Mouse (Mus musculus): ENCODE data around the gene C87977.
"Not testable (repeated sequence)": the region's sequence is repeated elsewhere in the genome, so short reads cannot be mapped to it uniquely, and the experiment has no call there.

Gene C87977

DNA sequence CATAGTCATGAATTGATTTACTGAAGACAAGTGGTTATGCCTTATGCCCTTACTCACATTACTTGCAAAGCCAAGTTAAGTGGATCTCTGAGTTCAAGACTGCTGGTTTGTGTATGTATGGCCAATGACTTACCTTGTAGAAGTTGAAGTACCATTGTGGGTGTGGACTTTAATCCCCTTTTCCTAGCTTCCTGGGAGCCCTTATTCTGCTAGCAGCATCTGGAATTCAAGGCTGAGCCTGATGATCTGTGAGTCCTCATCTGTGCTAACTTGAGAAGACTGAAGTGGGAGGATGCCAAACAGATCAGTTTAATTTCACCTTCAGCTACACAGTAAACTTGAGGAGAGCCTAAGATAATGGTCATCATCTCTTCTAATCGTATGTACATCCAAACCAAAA lies at the start of gene C87977:
Gene C87977 (minus strand): TSS at position 101 of the 400 bp plus-strand sequence.
- DNase-seq (ENCODE audit: extremely low spot score, low read depth, low spot score): not testable (repeated sequence)

DNA sequence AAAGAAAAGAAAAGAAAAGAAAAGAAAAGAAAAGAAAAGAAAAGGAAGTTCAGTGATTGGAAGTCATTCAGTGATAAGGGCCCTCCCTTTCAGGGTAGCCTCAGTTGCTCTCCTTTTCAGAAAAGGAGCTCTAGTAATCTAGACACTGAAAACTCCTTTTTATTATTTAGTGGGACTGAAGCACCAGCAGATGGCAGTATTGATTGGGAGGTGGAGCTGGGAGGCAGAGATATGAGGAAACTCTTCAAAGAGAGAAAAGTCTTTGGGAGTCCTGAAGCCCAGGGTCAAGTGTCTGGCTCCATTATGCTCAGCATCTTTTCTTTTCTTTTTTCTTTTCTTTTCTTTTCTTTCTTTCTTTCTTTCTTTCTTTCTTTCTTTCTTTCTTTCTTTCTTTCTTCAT lies 41.6 kb upstream of the C87977 start:
- not testable (repeated sequence) for DNase-seq (ENCODE audit: extremely low spot score, low read depth, low spot score)

DNA sequence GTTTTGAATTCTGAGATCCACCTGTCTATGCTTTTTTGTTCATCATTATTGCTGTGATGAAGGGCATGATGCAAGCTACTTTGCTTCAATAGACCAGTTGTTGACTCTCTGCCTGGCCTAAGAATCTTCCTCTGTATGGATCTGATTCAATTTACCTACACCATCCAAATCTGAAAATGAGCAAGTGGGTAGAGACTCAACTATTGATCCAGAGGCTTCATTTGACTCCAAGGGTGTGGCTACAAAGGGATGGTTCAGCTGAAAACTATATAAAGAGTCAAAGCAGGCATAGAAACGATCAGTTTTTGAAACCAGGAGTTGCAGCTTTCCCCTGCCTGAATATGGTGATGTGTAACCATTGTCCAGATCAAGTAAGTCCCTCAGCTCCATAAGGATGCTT lies 22.7 kb downstream of the C87977 start, which contains the start of gene Oog2:
Gene Oog2 (plus strand): TSS at position 301 of the 400 bp plus-strand sequence.
- DNase-seq (ENCODE audit: extremely low spot score, low read depth, low spot score): no peak

DNA sequence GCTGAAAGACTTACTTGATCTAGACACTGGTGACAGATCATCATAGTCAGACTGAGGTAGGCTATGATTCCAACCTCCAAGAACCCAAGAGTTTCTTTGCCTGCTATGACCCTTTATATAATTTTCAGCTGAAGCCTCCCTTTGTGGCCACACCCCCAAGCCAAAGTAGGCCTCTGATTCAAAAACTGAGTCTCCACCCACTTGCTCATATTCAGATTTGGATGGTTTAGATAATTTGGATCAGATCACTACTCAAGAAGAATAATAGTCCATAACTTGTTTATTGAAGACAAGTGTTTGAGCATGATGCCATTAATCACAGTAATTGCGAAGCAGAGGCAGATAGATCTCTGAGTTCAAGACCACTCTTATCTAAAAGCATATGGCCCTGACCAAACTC lies 50.6 kb downstream of the C87977 start, which contains the start of gene Oog3:
Gene Oog3 (minus strand): TSS at position 101 of the 400 bp plus-strand sequence.
- no peak for DNase-seq (ENCODE audit: extremely low spot score, low read depth, low spot score)
